Mouse (Mus musculus) E14TG2a.4 (cell line): ENCODE measurements at regions not wholly inside any gene's neighbourhood (a gene's known extent, or its start where the extent isn't known, plus 50 kb on each side); places are given as distances from the start of the nearest gene placed in this dataset.

Experiments
- CTCF ChIP-seq: conservative IDR thresholded peaks from 2 replicates; pipeline ENCODE4 v1.5.1; 2014; ENCODE audit warnings: low read length
- NANOG ChIP-seq: IDR thresholded peaks from 2 replicates; pipeline ENCODE4 v1.6.1; 2014; ENCODE audit warnings: borderline replicate concordance, low read length, mixed read lengths
- POU5F1 ChIP-seq: IDR thresholded peaks from 2 replicates; pipeline ENCODE4 v1.6.1; 2014; ENCODE audit warnings: low read length, borderline replicate concordance

DNA sequence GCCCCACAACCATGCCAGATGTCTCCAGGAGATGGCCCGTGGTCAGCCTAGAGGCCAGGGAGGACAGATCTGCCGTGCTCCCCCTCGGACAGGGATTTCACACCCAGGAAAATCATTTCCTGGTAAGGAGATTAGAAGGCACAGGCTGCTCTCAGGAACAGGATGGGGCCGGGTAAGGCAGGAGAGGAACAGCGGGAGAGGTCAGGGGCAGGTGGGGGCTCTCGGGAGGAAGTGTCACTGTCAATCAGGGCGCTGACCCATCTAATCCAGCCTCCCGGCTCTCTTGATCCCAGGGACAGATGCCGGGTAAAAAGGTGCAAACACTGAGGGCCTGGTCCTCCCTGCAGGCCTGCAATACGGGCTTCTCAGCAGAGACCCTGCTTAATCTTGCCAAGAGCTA is 183.6 kb downstream of the Inhbb start:
- TF ChIP-seq CTCF (no peak), NANOG (no peak), POU5F1 (no peak)
